Mouse (Mus musculus) CD4-positive, CD25-positive, alpha-beta regulatory T cell, adult 4 months (primary cell): ENCODE measurements around the gene Tsc1. TPM values are rescaled to one million over a fixed set of nuclear protein-coding genes. Genes with fewer than 3 reads are reported as not detected.

Experiments used
- ATAC-seq: one replicate; pipeline ENCODE4 v1.8.0; 2017
- polyA plus RNA-seq, 2 experiments: library from polyadenylated mRNA; unstranded; fragments of 100-300 nt; shearing (Covaris generic); gene quantifications; one replicate each; pipeline ENCODE4 v1.2.1; 2017

Tsc1 gene
- polyA plus RNA-seq, 2 experiments from 2014 or later = 15.9 to 33.3 TPM

DNA sequence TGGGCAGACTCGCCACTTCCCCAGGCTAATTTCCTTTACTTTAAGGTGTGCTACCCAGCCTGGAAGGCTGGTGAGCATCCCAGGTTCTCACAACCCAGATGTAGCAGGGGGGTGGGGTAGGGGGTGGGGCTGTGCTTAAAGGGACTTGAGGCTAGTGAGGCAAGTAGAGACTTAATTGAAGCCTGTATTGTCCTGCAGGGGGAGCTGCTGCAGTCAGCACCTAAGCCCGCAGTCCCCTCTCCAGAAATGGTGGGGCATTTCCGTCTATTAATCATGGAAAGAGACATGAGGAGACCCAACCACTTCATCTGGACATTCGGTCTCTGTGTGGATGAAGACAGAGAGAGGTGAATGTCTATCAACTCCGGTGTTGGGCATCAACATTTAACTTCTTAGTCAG lies 24.7 kb upstream of the Tsc1 start:
- ATAC-seq = no peak

DNA sequence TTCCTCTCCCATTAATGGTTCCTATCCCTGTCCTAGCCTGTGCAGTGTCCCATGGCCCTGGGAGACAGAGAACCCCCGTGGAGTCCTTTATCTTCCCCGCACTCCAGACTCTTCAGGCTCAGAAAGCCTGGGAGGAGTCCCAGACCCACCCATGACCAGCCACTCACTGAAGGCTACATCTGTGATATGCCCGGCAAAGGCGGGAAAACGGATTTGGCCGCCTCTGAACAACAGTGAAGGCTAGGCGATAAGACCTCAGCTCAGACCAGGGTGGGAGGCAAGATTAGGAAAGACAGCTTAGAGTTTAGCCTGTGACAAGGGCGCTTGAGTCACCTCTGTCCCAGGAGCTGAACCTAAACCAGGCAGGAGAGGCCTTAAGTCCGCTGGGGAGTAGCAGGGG lies 24.2 kb upstream of the Tsc1 start:
- no peak for ATAC-seq

DNA sequence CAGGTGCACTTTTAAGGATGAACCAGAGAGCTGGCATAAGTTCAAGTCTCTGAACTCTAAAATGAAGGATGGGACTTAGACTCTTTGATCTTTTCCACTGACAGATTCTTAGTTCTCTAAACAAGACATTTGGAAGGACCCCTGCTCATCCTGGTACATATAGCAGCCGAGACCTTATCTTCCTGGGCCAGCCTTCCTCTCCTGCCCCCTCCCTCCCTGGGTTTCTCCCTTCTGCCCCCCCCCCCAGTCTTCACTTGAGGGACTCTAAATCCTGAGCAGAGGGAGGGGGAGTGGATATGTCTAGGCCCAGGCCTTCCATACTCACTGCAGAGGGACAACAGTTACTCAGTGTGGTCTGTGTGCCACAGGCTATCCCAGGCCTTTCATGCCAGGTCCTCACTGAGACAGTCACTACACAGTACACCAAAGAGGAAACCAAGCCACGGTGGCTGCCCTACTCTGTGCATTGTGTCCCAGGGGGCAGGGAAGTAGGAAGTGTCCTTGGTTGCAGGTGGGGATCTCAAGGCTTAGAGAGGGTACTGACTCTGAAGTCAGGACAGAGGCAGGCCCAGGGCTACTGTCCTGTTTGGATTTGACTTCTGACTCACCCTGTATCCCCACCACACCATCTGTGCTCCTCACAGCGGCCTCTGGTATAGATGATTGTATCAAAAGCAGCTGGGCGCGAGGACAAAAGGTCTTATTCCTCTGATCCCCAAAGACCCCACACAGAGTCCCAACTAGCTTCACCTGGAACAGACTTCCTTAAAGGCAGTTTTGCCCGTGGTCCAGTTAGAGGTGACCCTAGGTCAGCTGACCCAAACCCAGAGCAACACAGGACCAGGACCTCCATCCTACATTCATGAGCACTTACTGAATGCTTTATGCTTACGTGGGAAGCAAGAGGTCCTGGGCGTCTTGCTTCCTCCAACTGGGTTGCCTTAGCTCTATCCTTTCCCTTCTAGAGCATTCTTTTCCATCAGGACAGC lies 23.2 kb upstream of the Tsc1 start:
- no peak for ATAC-seq

DNA sequence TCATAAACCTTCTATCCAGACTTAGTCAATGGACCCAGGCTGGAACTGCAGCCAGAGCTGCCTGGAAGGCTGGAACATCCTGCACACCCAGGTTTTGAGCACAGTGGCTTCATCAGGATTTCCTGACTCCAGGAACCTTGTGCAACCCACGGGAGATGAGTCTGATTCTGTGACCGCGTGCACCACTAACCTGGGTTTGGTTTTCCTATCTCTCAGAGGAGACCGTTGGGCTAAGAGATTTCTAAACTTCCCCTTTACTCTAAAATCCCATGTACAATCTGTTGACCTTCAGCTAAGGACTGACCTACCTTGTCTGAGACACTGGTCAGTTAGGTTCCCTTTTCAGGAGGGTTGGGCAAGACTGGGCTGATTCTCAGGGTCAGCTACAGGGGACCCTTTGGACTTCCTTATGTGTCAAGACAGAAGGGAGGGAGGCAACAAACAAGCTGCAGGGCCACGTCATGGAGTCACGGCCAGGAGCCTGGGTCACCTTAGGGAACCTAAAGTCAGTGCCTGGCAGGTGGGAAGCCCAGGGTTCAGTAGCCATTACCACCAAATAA lies 22.2 kb upstream of the Tsc1 start:
- ATAC-seq = no peak

DNA sequence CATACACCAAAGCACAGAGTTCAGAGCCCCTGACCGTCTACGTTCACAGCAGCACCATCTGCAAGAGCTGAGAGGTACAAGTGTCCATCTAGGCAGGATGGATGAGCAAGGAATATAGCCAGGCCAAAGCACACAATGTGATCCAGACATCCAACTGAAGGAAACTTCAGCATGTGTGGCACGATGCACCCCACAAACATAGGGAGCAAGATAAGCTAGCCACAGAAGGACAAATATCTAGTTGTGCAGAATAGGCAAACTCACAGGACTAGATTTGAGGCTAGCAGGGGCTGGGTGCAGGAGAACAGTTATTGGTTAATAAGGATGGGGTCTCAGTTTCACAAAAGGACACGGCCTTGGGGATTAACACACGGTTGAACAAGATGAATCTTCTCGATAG lies 21.7 kb upstream of the Tsc1 start:
- ATAC-seq = no peak

DNA sequence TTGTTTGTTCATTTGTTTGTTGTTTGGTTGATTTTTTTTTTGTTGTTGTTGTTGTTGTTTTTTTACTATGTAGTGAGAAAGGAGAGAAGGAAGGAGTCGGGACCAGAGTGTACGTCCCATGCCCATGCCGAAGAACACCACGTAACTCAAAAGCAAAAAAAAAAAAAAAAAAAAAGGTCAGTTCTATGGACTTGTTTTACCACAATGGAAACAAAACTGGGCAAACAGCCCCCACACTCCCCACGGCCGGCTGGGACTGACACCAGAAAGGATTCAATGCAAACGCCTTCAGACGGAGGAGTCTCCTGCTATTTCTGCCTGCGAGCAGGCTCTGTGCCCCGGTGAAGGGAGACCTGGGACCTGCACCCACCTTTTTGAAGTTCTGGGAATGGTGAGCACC lies 20.5 kb upstream of the Tsc1 start:
- ATAC-seq = no peak

DNA sequence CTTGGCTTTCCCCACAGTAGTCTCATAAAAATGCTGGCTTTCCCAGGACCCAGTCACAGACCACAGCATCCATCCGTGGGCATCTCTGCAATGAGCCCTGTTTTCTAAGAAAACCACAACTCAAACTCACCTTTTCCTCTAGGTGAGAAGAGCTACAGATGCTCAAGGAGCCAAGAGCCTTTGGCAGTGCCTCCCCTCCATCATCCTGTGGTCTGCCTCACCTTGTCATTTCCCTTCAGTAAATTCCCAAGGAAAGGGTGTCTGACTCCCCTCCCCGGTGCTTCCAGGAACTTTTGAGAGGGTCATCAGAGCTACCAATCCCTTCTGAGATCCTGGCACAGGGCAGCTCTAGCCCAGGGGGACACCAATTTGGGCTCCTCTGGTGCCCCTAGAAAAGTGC lies 19.9 kb upstream of the Tsc1 start:
- no peak for ATAC-seq

DNA sequence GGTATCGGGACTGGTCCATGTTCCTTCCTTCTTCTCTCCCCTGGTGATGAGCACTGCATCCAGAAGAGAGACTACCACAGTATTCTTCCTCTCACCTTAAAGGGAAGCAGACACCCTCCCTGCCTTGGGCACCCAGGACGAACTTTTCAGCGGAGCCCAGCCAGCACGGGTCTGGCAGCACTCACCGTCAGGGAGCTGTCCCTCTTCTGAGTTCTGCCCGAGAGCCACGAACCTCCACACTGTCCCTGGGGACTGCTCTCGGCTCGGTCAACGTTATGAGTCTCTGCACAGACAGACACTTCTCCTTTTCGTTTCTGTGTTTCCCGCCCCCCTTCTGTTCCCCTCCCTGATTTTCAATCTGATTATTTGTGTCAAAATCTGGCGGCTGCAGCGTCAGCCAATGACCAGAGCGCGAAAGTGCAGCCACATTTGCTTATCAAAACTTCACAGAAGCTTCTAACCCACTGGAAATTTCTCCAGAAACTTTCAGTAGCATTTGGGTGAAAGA lies 19.3 kb upstream of the Tsc1 start, which contains the start of gene Gfi1b:
Gene Gfi1b (minus strand): TSS at position 319 of the 508 bp plus-strand sequence.
- ATAC-seq = no peak

DNA sequence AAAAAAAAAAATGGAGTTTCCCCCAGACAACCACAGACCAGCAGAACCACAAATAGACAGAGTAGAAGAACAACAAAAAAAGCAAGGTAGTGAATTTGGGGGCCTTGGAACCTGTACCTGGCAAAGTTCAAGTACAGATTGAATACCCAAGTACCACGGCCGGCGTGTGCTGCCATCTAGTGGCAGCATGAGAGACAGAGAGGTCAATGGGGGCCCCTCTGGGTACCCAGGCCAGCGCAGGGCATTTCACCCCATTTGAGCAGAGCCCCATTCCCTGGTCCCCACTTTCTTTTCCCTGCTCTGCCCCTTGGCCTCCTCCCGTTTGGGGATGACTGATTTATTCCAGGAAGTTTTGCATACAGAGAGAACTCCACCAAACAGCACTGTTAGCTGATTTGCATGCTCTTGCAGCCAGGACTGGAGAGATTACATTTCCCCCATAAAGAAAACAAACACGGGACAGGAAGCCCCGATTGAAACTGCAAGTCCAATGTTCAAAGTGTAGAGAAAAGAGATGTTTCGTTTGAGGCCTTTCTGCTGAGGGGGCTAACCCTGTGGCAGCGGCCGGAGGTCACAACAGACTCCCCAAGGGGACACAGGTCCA lies 18.4 kb upstream of the Tsc1 start:
- no peak for ATAC-seq

DNA sequence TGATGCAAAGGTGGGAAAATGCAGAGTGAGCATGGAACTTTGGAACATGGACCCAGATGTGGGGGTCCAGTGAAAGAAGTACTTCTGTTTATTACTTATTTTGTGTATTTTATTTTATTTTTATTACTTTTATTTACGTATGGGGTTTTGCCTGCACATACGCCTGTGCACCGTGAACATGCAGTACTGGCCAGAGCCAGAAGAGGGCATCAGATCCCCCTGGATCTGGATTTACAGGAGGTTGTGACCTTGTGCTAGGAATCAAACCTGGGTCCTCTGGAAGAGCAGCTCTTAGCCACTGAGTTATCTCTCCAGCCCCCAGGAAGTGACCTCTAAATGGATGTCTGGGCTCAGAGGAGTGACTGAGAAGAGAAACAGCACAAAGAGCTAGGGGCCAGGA lies 16.2 kb upstream of the Tsc1 start:
- no peak for ATAC-seq

DNA sequence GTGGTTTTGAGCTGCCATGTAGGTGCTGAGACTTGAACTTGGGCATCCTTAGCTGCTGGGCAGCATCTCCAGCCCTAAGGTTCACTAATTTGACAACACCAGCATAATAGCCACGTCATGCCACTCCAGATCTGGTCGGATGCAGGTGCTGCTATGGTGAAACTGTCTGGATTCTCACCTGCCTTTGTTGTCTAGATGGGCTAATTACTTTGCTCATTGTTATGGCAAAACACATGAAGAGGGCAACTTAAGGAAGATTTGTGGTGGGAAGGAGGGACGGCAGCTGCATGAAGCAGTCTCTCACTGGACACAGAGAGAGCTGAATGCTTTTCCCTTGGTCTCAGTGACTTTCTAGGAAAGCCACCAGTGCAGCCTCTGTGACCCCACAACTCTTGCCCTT lies 15.0 kb upstream of the Tsc1 start:
- ATAC-seq = no peak

DNA sequence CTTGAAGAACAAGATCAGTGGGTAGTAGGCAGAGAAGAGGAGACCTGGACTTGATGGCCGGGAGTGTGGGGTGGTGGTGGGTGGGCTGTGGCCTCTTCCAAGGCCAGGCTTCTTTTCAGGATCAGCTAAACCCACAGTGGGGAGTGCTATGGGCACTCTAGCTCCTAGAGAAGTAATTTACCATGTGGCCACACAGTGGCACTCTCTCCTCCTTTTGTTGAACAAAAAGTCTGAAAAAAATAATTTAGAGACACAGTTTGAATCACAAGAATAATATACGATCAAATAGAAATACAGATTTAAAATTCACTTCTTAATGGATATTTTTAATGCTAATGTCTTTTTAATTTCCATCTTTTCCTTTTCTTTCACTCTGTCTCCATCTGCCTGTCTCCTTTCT lies 13.0 kb upstream of the Tsc1 start:
- ATAC-seq = no peak

DNA sequence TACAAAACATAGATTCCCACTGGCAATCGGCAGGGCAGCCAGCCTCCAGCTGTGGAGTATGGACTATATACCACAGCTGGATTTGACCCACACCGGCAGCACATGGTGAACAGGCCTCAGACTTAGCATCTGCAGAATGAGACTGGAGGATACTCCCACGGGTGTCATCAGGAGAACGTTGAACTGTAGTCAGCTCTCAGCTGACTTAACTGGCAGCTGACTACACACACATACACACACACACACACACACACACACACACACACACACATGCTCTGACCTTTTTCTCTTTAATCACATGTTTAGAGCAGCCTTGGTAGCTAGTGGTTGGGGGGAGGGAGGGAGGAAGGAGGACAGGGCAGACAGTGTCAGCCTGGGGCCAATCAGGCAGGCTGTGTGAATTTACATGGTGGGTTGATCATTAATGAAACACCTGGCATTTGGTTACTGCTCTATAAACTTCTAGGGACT lies 11.1 kb upstream of the Tsc1 start:
- ATAC-seq = no peak

DNA sequence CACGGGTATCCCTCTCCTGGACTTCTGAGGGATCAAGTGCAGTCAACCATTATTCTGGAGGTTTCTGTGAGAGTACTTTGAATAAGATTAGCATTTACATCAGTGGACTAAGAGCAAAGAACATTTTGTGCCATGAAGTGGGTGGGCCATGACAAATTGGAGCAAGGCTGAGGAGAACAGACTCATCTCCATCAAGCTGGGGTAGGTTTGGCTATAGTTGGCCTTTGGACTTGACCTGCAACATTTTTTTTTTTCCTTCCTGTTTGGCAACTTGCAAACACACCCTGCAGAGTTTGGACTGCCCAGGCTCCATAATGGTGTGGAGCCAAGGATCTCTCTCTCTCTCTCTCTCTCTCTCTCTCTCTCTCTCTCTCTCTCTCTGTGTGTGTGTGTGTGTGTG lies 8.4 kb upstream of the Tsc1 start:
- no peak for ATAC-seq

DNA sequence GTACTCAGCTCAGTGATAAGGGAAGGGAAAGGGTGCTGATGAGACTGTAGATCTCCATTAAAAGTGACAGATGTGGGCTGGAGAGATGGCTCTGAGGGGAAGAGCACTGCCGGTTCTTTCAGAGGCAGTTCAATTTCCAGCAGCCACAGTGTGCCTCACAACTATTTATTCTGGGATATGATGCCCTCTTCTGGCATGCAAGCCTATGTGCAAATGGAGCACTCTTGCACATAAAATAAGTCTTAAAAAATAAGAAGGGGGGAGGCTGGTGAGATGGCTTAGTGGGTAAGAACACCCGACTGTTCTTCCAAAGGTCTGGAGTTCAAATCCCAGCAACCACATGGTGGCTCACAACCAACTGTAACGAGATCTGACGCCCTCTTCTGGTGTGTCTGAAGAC lies 7.9 kb upstream of the Tsc1 start:
- ATAC-seq = no peak

DNA sequence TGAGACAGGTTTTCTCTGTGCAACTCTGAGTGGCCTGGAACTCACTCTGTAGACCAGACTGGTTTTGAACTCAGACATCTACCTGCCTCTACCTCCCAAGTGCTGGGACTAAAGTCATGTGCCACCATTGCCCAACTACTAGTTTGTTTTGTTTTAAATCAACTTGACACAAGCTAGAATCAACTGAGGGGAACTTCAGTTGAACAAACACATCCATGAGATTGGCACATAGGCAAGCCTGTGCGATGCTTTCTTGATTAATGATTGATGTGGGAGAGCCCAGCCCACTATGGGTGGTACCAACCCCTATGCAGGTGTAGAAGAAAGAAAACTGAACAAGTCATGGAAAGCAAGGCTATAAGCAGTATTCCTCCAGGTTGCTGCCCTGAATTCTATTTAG lies 5.8 kb upstream of the Tsc1 start:
- no peak for ATAC-seq

DNA sequence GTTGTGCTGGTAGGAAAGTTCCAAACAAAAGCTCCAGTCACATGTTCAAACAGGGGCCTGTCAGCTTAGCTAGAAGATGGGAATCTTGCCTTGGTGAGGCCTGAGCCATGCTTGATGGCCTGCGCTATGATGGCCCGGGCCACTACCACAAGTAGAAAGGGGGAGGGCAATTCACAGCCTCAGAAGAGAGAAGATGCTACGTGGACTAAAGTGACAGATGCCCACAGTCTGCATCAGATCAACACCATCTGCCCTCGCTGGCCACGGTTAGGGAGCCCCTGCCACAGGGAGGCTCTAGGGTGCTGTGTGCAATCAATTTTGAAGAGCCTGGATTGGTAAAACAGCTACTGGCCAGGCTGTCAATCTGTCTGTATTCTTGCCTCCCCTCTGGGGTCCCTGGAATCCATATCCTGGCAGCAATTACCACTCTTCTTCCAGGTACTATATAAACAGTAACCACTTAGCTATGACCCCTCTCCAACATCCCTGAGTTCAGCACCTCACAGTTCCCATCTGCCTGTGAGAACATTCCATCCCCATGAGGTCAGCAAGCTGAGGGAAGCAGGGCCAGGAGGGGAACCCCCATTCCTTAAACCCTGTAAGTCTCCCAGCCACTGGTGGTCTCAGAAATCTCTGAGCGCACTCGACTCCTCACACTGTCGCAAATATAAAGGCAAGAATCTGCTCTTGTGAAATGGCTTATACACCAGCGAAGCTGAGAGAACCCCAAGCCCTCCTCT lies 3.8 kb upstream of the Tsc1 start:
- no peak for ATAC-seq

DNA sequence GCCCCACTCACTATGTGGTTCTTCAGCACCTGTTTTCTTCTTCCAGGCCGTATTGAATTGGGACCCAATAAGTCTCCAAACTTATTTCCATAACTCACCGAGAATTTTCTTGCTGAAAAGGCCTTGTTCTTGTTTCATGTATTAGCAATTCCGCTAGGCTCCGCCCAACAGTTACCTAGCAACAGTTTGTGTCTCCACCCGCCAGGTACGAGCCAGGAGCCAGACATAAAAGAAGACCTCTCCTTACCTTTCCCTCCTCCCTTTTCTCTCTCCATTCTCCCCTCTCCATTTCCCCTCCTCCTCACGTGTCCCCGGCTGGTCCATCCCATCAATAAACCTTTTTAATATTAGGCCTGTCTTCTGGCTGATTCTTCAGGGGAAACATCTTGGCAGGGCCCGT lies 2.7 kb upstream of the Tsc1 start:
- ATAC-seq = no peak

DNA sequence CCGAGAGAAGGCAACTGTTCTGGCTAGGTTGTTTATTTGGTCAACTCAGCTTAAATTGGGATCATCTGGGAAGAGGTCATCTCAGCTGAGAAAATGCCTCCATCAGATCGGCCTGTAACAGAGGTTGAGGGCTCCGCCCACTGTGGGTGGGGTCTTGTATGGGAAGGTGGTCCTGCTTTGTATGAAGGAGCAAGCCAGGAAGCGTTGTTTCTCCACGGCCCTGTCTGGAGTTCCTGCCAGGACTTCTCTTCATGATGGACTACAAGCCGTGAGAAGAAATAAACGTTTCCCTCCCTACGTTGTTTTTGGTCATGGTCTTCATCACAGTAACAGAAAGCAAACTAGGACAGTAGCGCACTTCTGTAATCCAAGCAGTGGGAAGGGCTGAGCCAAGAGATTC lies 2.1 kb upstream of the Tsc1 start:
- ATAC-seq = no peak

DNA sequence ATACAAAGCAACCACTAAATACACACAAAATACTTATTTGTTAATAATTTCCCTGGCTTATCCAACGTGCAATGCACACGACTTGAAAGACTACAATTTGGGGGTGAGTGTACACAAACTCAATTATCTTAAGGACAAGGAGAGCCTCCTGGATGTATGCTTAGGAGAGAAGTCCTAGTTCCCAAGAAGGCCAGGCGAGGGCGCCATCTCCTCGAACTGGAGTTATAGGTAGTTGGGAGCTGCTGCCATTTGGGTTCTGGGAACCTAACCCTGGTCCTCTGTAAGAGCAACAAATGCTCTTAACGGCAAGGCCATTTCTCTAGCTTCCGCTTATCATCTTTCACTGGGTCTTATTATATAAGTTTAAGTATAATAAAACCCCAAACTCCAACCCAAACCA lies 1.2 kb upstream of the Tsc1 start:
- no peak for ATAC-seq

DNA sequence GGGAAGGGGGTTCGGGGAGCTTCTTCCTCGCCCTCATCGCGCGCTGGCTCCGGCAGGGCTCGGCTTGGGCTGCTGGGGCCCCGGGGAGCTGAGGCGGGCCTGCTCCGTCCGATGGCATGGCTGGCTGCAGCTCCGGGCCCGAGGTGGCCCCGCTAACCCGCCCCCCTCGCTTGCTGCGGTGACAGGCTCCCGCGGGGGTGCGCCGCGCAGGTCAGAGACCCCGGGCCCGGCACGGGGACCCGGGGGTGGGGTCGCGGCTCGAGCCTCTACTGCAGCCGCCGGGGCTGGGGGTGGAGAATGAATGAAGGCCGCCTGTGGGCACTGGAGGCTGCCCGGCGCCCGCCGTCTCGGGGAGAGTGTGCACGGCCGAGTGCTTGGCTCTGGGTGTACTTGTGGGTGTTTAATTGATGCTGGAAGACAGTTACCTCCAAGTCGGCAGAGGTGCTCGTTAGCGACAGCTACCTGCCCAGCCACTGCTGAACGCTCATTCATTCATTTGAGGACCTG lies 460 bp downstream of the Tsc1 start:
- ATAC-seq = no peak

DNA sequence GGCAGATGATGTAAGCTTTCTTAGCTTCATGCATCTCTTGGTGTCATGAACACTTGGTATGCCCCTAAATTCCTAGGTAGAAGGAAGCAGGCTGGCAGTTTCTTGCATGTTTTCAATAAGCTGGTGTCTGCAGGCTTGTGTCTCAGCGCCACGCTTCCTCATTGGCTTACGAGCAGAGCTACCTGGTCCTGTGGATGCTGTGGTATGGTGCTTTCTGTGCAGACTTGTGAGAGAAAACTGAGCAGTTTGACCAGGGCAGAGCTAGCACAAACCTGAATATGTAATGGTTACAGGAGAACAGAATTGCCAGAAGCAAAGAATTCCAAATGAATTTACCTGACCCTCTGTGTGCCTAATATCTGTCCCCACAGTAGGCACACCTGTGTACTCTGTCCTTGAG lies 2.1 kb downstream of the Tsc1 start:
- ATAC-seq = no peak

DNA sequence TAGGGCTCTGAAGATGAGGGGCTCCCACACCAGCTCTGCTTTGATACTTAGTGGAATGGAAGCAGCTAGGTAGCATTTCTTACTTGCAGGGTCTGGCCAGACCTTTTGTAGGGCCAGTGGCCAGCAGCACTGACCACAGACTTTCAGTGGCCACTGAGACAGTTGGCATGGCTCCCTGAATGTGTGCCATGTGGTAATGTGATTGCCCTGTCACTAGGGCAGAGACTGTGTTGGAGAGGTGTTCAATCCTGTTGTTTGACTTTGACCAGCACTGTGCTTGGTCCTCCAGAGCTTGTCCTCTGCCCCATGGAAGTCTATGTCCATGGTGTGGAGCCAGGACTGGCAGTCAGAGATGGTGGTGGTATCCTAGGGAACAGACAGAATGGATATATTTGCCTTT lies 9.5 kb downstream of the Tsc1 start:
- ATAC-seq = no peak
